Mouse (Mus musculus): ENCODE results near the gene Iqsec1.
A peak's percentile ranks its signal among the peaks of the same experiment; 100 is the strongest.

The Iqsec1 gene

GRCm38 (mm10) chr6:90892401-90892800 is 96.1 kb downstream of the Iqsec1 start:
- no peak for DNase-seq (ENCODE audit: extremely low spot score, low read depth, low spot score)

- DNase-seq (ENCODE audit: extremely low spot score, low read depth, low spot score), result no peak
These were observed 98.9 kb downstream of the Iqsec1 start for GRCm38 (mm10) chr6:90889356-90890285.

GRCm38 (mm10) chr6:90887024-90887775 is 101.3 kb downstream of the Iqsec1 start:
- DNase-seq (ENCODE audit: extremely low spot score, low read depth, low spot score), result no peak

- DNase-seq (ENCODE audit: extremely low spot score, low read depth, low spot score), result no peak
These were observed 102.9 kb downstream of the Iqsec1 start for GRCm38 (mm10) chr6:90885626-90886025.

GRCm38 (mm10) chr6:90884631-90885030 is 103.9 kb downstream of the Iqsec1 start:
- DNase-seq (ENCODE audit: extremely low spot score, low read depth, low spot score), result no peak

- DNase-seq (ENCODE audit: extremely low spot score, low read depth, low spot score), result no peak
These were observed 107.5 kb downstream of the Iqsec1 start for GRCm38 (mm10) chr6:90880975-90881374.

- no peak for DNase-seq (ENCODE audit: extremely low spot score, low read depth, low spot score)
These were observed 108.1 kb downstream of the Iqsec1 start for GRCm38 (mm10) chr6:90880404-90880803.

- DNase-seq (ENCODE audit: extremely low spot score, low read depth, low spot score), result no peak
These were observed 116.9 kb downstream of the Iqsec1 start for GRCm38 (mm10) chr6:90871581-90871980.

- no peak for DNase-seq (ENCODE audit: extremely low spot score, low read depth, low spot score)
These were observed 120.5 kb downstream of the Iqsec1 start for GRCm38 (mm10) chr6:90868033-90868432.

GRCm38 (mm10) chr6:90861370-90861769 is 127.1 kb downstream of the Iqsec1 start:
- DNase-seq (ENCODE audit: extremely low spot score, low read depth, low spot score), result no peak

- no peak for DNase-seq (ENCODE audit: extremely low spot score, low read depth, low spot score)
These were observed 130.6 kb downstream of the Iqsec1 start for GRCm38 (mm10) chr6:90857844-90858243.

- peak; percentile 1 for DNase-seq (ENCODE audit: extremely low spot score, low read depth, low spot score)
These were observed 136.1 kb downstream of the Iqsec1 start for GRCm38 (mm10) chr6:90852360-90852759.

GRCm38 (mm10) chr6:90848068-90848467 is 140.4 kb downstream of the Iqsec1 start:
- no peak for DNase-seq (ENCODE audit: extremely low spot score, low read depth, low spot score)

- DNase-seq (ENCODE audit: extremely low spot score, low read depth, low spot score), result no peak
These were observed 141.0 kb downstream of the Iqsec1 start for GRCm38 (mm10) chr6:90847523-90847922.

- no peak for DNase-seq (ENCODE audit: extremely low spot score, low read depth, low spot score)
These were observed 148.5 kb downstream of the Iqsec1 start for GRCm38 (mm10) chr6:90839972-90840371.

- no peak for DNase-seq (ENCODE audit: extremely low spot score, low read depth, low spot score)
These were observed 151.7 kb downstream of the Iqsec1 start for GRCm38 (mm10) chr6:90836749-90837148.

- no peak for DNase-seq (ENCODE audit: extremely low spot score, low read depth, low spot score)
These were observed 158.9 kb downstream of the Iqsec1 start for GRCm38 (mm10) chr6:90829536-90829935.

- DNase-seq (ENCODE audit: extremely low spot score, low read depth, low spot score), result no peak
These were observed 163.4 kb downstream of the Iqsec1 start for GRCm38 (mm10) chr6:90825063-90825462.

GRCm38 (mm10) chr6:90823322-90823721 is 165.2 kb downstream of the Iqsec1 start:
- DNase-seq (ENCODE audit: extremely low spot score, low read depth, low spot score), result no peak

GRCm38 (mm10) chr6:90821916-90822602 is 166.4 kb downstream of the Iqsec1 start:
- no peak for DNase-seq (ENCODE audit: extremely low spot score, low read depth, low spot score)

- DNase-seq (ENCODE audit: extremely low spot score, low read depth, low spot score), result no peak
These were observed 168.6 kb downstream of the Iqsec1 start for GRCm38 (mm10) chr6:90819880-90820279.

All from hindlimb bud, embryonic 11.5 days (tissue).